Mouse (Mus musculus) heart, adult 8-10 months (tissue): ENCODE measurements around the gene Sertad4. TPM values are rescaled to one million over a fixed set of nuclear protein-coding genes. Genes with fewer than 3 reads are reported as not detected.

ENCODE experiments used
- DNase-seq: peaks from one replicate; pipeline ENCODE4 v3.0.0; 2022; ENCODE audit warnings: low spot score
- total RNA-seq, 4 experiments: library from RNA; stranded (reverse); gene quantifications; 2 replicates each; pipeline ENCODE4 v1.2.4; 2022

Sertad4 gene
- total RNA-seq, 4 experiments from 2014 or later, result 2.4 to 4.5 (median 3.1) TPM

DNA sequence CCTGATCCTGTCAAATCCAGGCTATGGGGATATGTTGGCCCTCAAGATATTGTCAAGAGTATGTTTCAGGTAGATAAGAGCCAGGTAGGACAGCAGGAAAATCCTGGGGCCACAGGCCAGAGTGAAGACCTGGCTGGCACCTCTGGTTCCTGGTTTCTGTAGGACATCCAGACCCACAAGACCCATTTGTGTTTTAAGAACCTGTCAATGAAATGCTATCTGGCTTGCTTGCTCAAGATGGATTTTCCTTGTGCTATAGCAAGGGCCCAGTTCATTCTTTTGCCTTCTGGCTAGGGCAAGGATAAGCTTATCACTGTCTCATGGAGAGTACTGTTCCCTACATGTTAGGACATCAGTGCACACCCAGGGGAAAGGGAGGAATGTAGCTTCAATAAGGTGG is 3.5 kb downstream of the Sertad4 start:
- no peak for DNase-seq

- DNase-seq, result peak; percentile 84
These were observed 3.9 kb downstream of the Sertad4 start for GRCm38 (mm10) chr1:192851640-192852039.

GRCm38 (mm10) chr1:192851126-192851525 is 4.4 kb downstream of the Sertad4 start:
- DNase-seq, result no peak

DNA sequence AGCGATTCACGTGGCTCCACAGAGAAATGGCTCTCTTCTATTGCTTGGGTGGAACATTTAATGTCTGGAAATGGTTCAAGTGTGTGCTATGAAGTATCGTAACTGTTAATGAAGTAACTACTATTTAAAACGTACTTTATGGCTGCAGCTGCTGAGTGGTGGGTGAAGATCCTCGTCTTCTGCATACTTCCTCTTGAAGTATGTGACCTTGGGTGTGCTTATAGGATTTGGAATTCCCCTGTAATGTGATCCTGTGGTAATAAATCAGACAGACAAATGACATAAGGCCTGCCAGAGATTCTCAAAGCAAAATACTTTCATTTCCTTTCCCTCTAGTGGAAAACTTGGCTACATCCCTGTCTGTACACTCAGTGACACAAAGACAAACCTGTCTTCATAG is 5.9 kb downstream of the Sertad4 start:
- DNase-seq, result no peak

GRCm38 (mm10) chr1:192847254-192847653 is 8.3 kb downstream of the Sertad4 start:
- DNase-seq, result no peak

DNA sequence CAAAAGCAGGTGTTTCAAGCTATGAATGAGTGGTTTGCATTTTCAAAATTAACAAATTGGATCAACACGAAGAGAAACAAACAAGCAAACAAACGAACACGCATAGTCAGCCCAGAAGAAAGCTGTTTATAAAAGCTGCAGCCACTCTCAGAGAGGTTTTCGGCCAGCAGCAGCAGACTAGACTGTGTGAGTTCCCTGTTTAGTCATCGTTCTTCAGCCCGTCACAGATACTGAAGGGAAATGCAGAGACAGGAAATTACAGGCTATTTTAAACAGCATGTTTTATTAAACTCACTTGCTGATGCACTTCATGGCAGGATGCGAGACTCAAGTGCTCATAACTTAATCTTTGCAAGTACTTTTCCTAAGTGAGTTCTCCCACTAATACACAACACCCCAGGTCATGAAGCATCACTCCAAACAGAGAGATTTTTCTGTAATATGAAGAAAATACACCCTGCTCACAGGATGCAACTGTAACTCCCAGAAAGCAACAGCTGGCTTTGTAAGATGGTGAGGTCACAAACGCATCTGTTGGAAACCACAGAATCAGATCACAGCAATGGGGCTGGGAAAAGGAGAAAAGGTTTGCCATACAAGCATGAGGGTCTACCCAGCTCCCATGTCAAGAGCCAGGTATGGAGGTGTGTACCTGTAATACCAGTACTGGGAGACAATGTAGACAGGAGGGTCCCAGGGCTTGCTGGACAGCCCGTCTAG is 14.3 kb downstream of the Sertad4 start:
- DNase-seq, result no peak

GRCm38 (mm10) chr1:192840655-192841054 is 14.9 kb downstream of the Sertad4 start:
- no peak for DNase-seq

GRCm38 (mm10) chr1:192835211-192835681 is 20.3 kb downstream of the Sertad4 start:
- no peak for DNase-seq

- DNase-seq, result no peak
These were observed 21.0 kb downstream of the Sertad4 start for GRCm38 (mm10) chr1:192834361-192835210.

DNA sequence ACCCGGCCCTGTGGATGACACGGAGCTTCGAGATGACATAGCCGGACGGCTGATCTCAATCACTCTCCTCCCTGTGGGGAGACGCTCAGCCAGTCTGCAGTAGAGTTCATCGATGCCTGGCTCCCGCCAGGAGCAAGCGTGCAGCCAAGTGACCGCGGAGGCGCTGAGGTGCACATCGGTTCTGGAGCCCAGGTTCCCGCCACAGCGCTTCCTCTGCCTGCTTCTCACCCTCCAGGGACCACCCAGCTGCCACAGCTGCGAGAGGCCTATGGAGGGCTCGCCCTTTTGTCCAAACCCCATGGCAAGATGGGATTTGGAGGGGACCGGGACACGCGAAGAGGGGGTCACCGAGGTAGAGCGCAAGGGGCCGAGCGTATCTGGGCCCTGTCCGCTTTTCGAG is 22.0 kb downstream of the Sertad4 start:
- DNase-seq, result no peak

GRCm38 (mm10) chr1:192833097-192833496 is 22.5 kb downstream of the Sertad4 start:
- no peak for DNase-seq

DNA sequence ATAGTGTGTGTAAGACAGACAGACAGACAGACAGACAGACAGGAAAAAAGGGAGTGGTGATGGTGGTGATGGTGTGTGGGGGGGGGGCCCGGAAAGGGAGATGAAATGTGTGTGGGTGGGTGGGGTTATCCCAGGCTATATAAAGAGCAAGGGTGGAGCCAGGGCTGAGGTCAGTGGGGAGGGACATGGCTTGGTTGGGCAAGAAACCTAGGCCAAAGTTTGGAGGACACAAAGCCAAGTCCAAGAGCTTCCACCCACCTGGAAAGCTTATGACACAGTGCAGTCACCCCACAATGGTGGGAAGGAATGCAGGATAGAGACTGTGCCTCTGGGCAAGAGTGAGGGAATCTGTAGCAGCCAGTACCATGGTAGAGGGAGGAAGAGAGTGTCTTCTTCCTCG is 23.2 kb downstream of the Sertad4 start:
- DNase-seq, result no peak

DNA sequence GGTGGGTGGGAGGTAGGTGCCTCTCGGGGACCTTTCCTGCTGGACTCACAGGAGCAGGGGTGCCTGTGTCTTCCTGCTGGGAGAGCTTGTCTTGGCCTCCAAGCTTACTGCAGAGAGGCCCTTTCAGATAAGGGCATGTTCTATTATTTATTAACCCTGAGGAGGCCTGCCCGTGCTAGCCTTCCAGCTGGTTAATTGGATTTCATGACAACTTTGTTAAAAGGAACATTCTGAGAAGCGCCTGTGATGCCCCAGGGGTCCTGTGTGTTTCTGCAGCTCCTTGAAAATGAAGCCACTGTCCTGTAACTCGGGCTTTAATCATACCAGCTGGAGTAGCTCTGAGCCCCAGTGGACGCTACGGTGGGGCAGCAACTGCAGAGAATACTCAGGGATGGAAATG is 25.1 kb downstream of the Sertad4 start:
- DNase-seq, result no peak

- no peak for DNase-seq
These were observed 26.6 kb downstream of the Sertad4 start for GRCm38 (mm10) chr1:192828928-192829327.

- no peak for DNase-seq
These were observed 27.6 kb downstream of the Sertad4 start for GRCm38 (mm10) chr1:192827955-192828354.

DNA sequence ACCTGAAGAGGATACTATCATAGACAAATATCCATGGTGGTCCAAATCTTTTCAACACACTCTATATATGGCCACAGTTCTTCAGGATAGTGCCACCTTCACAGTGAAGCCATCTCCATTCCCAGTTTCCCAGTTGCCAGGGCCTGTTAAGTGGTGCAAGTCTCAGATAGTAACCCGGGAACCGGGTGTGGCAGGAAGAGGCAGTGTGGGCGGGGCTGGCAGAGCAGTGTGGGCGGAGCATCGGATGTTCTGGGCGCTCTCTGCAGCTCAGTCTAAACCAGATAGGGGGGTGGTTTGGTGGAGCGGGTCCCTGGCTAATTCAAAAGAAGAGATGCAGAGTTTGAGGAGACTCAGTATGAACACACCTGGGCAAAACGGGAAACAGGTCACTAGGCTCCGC is 29.8 kb downstream of the Sertad4 start:
- no peak for DNase-seq

DNA sequence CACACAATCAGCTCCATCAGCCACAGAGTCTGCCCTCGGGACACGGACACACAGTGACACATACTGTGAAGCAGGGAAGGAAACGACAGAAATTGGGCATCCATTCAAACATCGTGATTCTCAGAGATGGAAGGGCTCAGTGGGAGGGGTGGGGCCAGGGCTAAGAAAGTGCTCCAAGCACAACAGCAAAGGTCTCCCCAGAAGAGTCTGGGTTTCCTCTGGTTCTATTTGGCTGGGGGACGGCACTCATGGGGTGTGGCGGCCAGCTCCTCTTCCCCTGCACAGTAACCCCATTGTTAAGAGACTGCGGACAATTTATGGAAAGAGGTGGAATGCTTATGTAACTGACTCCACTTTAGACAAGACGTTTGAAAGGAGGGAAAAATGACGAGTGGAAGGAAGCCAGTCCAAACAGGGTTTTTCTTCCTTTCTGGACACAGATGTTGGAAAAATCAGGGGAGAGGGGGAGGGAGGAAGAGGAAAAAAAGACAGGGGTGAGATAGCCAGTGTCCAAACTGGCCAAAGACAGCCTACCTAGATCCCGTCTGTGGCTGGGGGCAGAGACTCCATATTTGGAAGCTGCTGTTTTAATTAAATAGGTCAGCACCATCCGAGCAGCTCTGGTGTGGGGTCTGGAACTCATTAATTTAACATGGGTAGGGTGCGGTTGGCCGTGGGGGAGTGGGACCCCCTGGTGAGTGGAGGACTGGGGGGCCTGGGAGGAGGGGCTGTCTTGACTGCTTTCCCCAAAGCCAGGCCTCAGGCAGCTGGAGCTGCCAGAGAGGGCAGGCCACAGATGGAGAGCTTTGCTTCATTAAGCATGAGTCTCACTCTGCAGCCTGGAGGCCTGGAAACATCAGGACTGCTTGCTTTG is 32.7 kb downstream of the Sertad4 start:
- DNase-seq, result peak; percentile 85

- no peak for DNase-seq
These were observed 33.3 kb downstream of the Sertad4 start for GRCm38 (mm10) chr1:192822309-192822651.

GRCm38 (mm10) chr1:192818334-192818733 is 37.2 kb downstream of the Sertad4 start:
- no peak for DNase-seq

- no peak for DNase-seq
These were observed 39.8 kb downstream of the Sertad4 start for GRCm38 (mm10) chr1:192815789-192816188.

- no peak for DNase-seq
These were observed 40.9 kb downstream of the Sertad4 start for GRCm38 (mm10) chr1:192814700-192815099.

DNA sequence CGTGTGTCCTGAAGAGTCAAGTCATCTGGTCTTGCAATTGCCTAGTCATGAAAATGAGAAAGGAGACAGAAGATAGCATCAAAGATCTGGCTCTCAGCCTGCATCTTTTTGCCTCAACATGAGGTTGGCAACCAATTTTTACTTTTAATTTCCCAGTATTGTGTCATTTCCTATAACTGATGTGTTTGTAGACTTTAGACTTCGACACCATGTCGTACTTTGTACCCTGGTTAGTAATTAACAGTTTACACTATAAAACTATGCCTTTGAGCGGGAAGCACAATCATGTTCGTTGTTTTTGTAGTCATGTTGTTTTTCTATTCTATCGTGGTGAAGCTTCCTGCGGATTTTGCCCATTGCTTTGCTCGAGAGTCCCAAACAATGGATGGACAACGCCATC is 42.8 kb downstream of the Sertad4 start:
- DNase-seq, result no peak
